Mouse (Mus musculus) lung, postnatal 0 days (tissue): Measurements from ENCODE around the gene Zyx. TPM values are rescaled to one million over a fixed set of nuclear protein-coding genes. Genes with fewer than 3 reads are reported as not detected.

Source experiments
- ATAC-seq: fragments of 200-750 bp; cut with Nextera tagmentation; 2 replicates; pipeline ENCODE4 v1.8.0; 2017; ENCODE audit warnings: moderate library complexity
- DNase-seq: peaks from one replicate; pipeline ENCODE4 v3.0.0-alpha.2; 2016; ENCODE audit warnings: low spot score
- H3K27ac ChIP-seq: fragments of 300-500 bp; sonication (generic); 2 replicates; pipeline ENCODE4 v1.5.1; 2014; ENCODE audit warnings: antibody characterized with exemption, mild to moderate bottlenecking, low read length, mixed read lengths
- H3K27me3 ChIP-seq: fragments of 300-500 bp; sonication (generic); replicated peaks from 2 replicates; pipeline ENCODE4 v1.6.1; 2014; ENCODE audit warnings: low read length, mixed read lengths; ENCODE audit not compliant: insufficient read depth
- H3K36me3 ChIP-seq: fragments of 300-500 bp; sonication (generic); 2 replicates; pipeline ENCODE4 v1.6.1; 2014; ENCODE audit warnings: low read length, mixed read lengths; ENCODE audit not compliant: insufficient read depth
- H3K4me1 ChIP-seq: fragments of 300-500 bp; sonication (generic); 2 replicates; pipeline ENCODE4 v1.6.1; 2014; ENCODE audit warnings: antibody characterized with exemption, low read depth, low read length, mixed read lengths; ENCODE audit not compliant: insufficient read depth
- H3K4me2 ChIP-seq: fragments of 300-500 bp; sonication (generic); replicated peaks from 2 replicates; pipeline ENCODE4 v1.6.1; 2014; ENCODE audit warnings: low read depth, mild to moderate bottlenecking, low read length, moderate library complexity, mixed read lengths
- H3K4me3 ChIP-seq: fragments of 300-500 bp; sonication (generic); 2 replicates; pipeline ENCODE4 v1.5.1; 2014; ENCODE audit warnings: low read depth, low read length
- H3K9ac ChIP-seq: fragments of 300-500 bp; sonication (generic); replicated peaks from 2 replicates; pipeline ENCODE4 v1.6.1; 2014; ENCODE audit warnings: low read depth, mild to moderate bottlenecking
- H3K9me3 ChIP-seq: fragments of 300-500 bp; sonication (generic); 2 replicates; pipeline ENCODE4 v1.6.1; 2016; ENCODE audit warnings: low read length, mixed read lengths
- CTCF ChIP-seq: IDR thresholded peaks from 2 replicates; pipeline ENCODE4 v1.5.1; 2016; ENCODE audit warnings: antibody characterized with exemption, mild to moderate bottlenecking
- EP300 ChIP-seq: IDR thresholded peaks from 2 replicates; pipeline ENCODE4 v1.6.1; 2016; ENCODE audit warnings: antibody characterized with exemption, mild to moderate bottlenecking, control low read depth
- WGBS: fragments of 180-500 bp; shearing (Covaris S2); extraction: QIAGEN DNeasy Blood & Tissue Kit; methylation state at CpG from one replicate; pipeline ENCODE4 v1.1.7; 2014; 5-methylcytosine and 5-hydroxymethylcytosine counted together
- polyA plus RNA-seq: library from polyadenylated mRNA; unstranded; fragments of >200 nt; fragmentation: Nextera tagmentation; extraction: Ambion mirVana; gene quantifications from 2 replicates; pipeline ENCODE4 v1.2.1, GENCODE M21; 2015

Gene Zyx
- polyA plus RNA-seq, 1 experiment from 2014 or later: 183 TPM

GRCm38 (mm10) chr6:42349006-42349425 lies 414 bp upstream of the Zyx start:
- TF ChIP-seq CTCF (peak; percentile 72), EP300 (no peak; the same call in 1 of the 2 replicates)
- ATAC-seq (peak; percentile 31), DNase-seq (peak; percentile 89)
- Histone ChIP-seq H3K4me3 (peak overlapping the region; percentile 99), H3K36me3 (no peaks in the 10 kb centered on the region; the same call in 1 of the 2 replicates), H3K9me3 (no peaks in the 10 kb centered on the region), H3K9ac (peak overlapping the region; percentile 96), H3K4me1 (peaks cover 23% of the 10 kb centered on the region; the same call in 1 of the 2 replicates), H3K4me2 (peak overlapping the region; percentile 84), H3K27me3 (no peaks in the 10 kb centered on the region), H3K27ac (peak overlapping the region; percentile 98)
- WGBS: 2% methylated on average over 11 of the region's 11 CpGs

GRCm38 (mm10) chr6:42350021-42350967 lies 864 bp downstream of the Zyx start:
- ATAC-seq (0 out of 2 replicates have a peak, but pooled peaks have one; percentile 4), DNase-seq (peak; percentile 75)
- no peaks in the 10 kb centered on the region for H3K27me3 ChIP-seq
- H3K4me3 ChIP-seq: peak overlapping the region; percentile 99
- H3K9me3 ChIP-seq: no peaks in the 10 kb centered on the region
- peak overlapping the region; percentile 84 for H3K4me2 ChIP-seq
- peak overlapping the region; percentile 96 for H3K9ac ChIP-seq
- TF ChIP-seq CTCF: peak; percentile 24; the same call in 1 of the 2 replicates
- no peak for TF ChIP-seq EP300
- H3K36me3 ChIP-seq: peaks cover 6% of the 10 kb centered on the region; the same call in 1 of the 2 replicates
- peaks cover 31% of the 10 kb centered on the region for H3K4me1 ChIP-seq
- H3K27ac ChIP-seq: peak overlapping the region; percentile 98
- WGBS: 0% methylated on average over 44 of the region's 72 CpGs

- peaks cover 12% of the 10 kb centered on the region; the same call in 1 of the 2 replicates for H3K36me3 ChIP-seq
- H3K4me3 ChIP-seq: peak overlapping the region; percentile 99
- no peak for DNase-seq
- peak overlapping the region; percentile 98 for H3K27ac ChIP-seq
- H3K27me3 ChIP-seq: no peaks in the 10 kb centered on the region
- H3K9me3 ChIP-seq: no peaks in the 10 kb centered on the region
- WGBS: 29% methylated on average over 13 of the region's 13 CpGs
- ATAC-seq: no peak
- H3K9ac ChIP-seq: peak overlapping the region; percentile 96
- H3K4me1 ChIP-seq: peaks cover 31% of the 10 kb centered on the region
- TF ChIP-seq EP300 (no peak), CTCF (no peak)
- H3K4me2 ChIP-seq: peak overlapping the region; percentile 84
Observed at GRCm38 (mm10) chr6:42350968-42351775, 1.7 kb downstream of the Zyx start.

GRCm38 (mm10) chr6:42351776-42352485 lies 2.5 kb downstream of the Zyx start:
- TF ChIP-seq CTCF (no peak), EP300 (no peak)
- no peaks in the 10 kb centered on the region for H3K27me3 ChIP-seq
- no peak for DNase-seq
- peaks cover 31% of the 10 kb centered on the region for H3K4me1 ChIP-seq
- H3K4me3 ChIP-seq: peak overlapping the region; percentile 99
- 53% methylated on average over 7 of the region's 7 CpGs for WGBS
- no peak for ATAC-seq
- H3K27ac ChIP-seq: peak overlapping the region; percentile 98; the same call in 1 of the 2 replicates
- no peaks in the 10 kb centered on the region for H3K9me3 ChIP-seq
- H3K36me3 ChIP-seq: peaks cover 19% of the 10 kb centered on the region; the same call in 1 of the 2 replicates
- H3K4me2 ChIP-seq: peak overlapping the region; percentile 84
- H3K9ac ChIP-seq: 0 out of 2 replicates have a peak overlapping the region, but pooled peaks have one; percentile 16

GRCm38 (mm10) chr6:42352486-42352846 lies 3.0 kb downstream of the Zyx start:
- peak overlapping the region; percentile 84 for H3K4me2 ChIP-seq
- peak overlapping the region; percentile 98; the same call in 1 of the 2 replicates for H3K27ac ChIP-seq
- peaks cover 31% of the 10 kb centered on the region for H3K4me1 ChIP-seq
- TF ChIP-seq EP300 (no peak), CTCF (no peak)
- DNase-seq (no peak), ATAC-seq (no peak)
- H3K9ac ChIP-seq: no peak overlapping the region
- H3K4me3 ChIP-seq: peak overlapping the region; percentile 99
- H3K36me3 ChIP-seq: peaks cover 25% of the 10 kb centered on the region
- WGBS: 89% methylated on average over 1 of the region's 1 CpGs
- no peaks in the 10 kb centered on the region for H3K27me3 ChIP-seq
- no peaks in the 10 kb centered on the region for H3K9me3 ChIP-seq
